Mouse (Mus musculus) neural tube, embryonic 12.5 days (tissue): Measurements from ENCODE around the gene Ada. TPM values are rescaled to one million over a fixed set of nuclear protein-coding genes. Genes with fewer than 3 reads are reported as not detected.

Source experiments
- ATAC-seq: fragments of 200-750 bp; cut with Nextera tagmentation; 2 replicates; pipeline ENCODE4 v1.8.0; 2017; ENCODE audit warnings: low read depth, mild to moderate bottlenecking, moderate TSS enrichment, moderate library complexity; ENCODE audit not compliant: low FRiP score
- H3K27ac ChIP-seq: fragments of 300-500 bp; sonication (generic); 2 replicates; pipeline ENCODE4 v1.5.1; 2016
- H3K27me3 ChIP-seq: fragments of 300-500 bp; sonication (generic); replicated peaks from 2 replicates; pipeline ENCODE4 v1.6.1; 2016; ENCODE audit warnings: mild to moderate bottlenecking
- H3K36me3 ChIP-seq: fragments of 300-500 bp; sonication (generic); 2 replicates; pipeline ENCODE4 v1.6.1; 2016; ENCODE audit warnings: mild to moderate bottlenecking
- H3K4me1 ChIP-seq: fragments of 300-500 bp; sonication (generic); 2 replicates; pipeline ENCODE4 v1.6.1; 2016
- H3K4me2 ChIP-seq: fragments of 300-500 bp; sonication (generic); replicated peaks from 2 replicates; pipeline ENCODE4 v1.6.1; 2016; ENCODE audit warnings: mild to moderate bottlenecking
- H3K4me3 ChIP-seq: fragments of 300-500 bp; sonication (generic); 2 replicates; pipeline ENCODE4 v1.5.1; 2016
- H3K9ac ChIP-seq: fragments of 300-500 bp; sonication (generic); 2 replicates; pipeline ENCODE4 v1.6.1; 2016; ENCODE audit warnings: mild to moderate bottlenecking
- H3K9me3 ChIP-seq: fragments of 300-500 bp; sonication (generic); 2 replicates; pipeline ENCODE4 v1.6.1; 2016; ENCODE audit warnings: mild to moderate bottlenecking
- WGBS: fragments of 180-500 bp; shearing (Covaris S2); methylation state at CpG from one replicate; pipeline ENCODE4 v1.1.7; 2016; 5-methylcytosine and 5-hydroxymethylcytosine counted together
- polyA plus RNA-seq: library from polyadenylated mRNA; unstranded; fragments of >200 nt; fragmentation: Nextera tagmentation; extraction: Ambion mirVana; gene quantifications from 2 replicates; pipeline ENCODE4 v1.2.1, GENCODE M21; 2016

Ada gene
- polyA plus RNA-seq, 1 experiment from 2014 or later, result 4.2 TPM

DNA sequence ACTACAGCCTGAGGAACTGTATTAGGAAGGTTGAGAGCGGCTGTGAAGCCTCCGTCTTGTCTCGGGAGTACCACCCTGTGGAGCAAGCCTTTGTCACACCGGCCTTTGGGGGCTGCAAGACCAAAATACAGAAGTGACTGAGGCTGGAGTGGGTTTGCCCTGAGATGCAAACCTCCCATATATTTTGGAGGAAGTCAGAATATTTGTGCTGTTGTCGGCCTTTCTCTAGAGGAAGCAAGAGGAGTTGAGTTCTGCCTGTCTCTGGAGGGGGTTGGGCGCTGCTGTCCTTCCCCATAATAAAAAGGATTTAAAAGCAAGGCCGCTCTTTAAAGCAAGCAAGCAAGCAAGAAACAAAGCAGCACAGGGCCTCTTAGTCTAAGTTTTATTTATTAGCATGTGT, 11.4 kb upstream of the Ada start:
- 87% methylated on average over 7 of the region's 7 CpGs for WGBS
- no peaks in the 10 kb centered on the region for H3K36me3 ChIP-seq
- H3K9ac ChIP-seq, result no peak overlapping the region
- no peak overlapping the region for H3K4me2 ChIP-seq
- H3K27me3 ChIP-seq, result no peaks in the 10 kb centered on the region
- no peaks in the 10 kb centered on the region for H3K9me3 ChIP-seq
- no peak overlapping the region for H3K27ac ChIP-seq
- no peaks in the 10 kb centered on the region for H3K4me1 ChIP-seq
- H3K4me3 ChIP-seq, result no peak overlapping the region
- no peak for ATAC-seq

- Histone ChIP-seq H3K4me2 (no peak overlapping the region), H3K9me3 (no peaks in the 10 kb centered on the region), H3K4me3 (no peak overlapping the region), H3K27ac (no peak overlapping the region), H3K36me3 (no peaks in the 10 kb centered on the region), H3K9ac (no peak overlapping the region), H3K4me1 (no peaks in the 10 kb centered on the region), H3K27me3 (no peaks in the 10 kb centered on the region)
- ATAC-seq, result no peak
- WGBS, result 80% methylated on average over 6 of the region's 6 CpGs
Observed at GRCm38 (mm10) chr2:163760589-163760988, 10.6 kb upstream of the Ada start.

DNA sequence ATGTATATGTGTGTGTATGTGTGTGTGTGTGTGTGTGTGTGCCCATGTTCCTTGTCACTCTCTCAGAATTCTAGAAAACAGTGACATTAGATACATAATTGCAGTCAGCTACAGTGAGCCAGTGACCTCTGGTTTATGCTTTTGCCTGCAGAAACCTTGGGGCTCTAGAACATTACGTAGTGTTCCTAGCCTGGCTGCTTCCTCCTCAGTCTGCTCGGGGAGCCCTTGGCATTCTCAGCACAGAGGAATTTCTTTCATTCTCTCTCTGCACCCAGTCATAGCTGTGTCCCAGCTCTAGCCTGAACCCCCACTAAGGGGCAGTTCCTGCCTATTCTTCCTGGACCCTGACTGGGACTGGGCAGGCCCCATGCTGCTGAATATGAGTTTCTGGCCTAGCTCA, 8.1 kb upstream of the Ada start:
- H3K27ac ChIP-seq, result no peak overlapping the region
- H3K4me2 ChIP-seq, result no peak overlapping the region
- H3K4me3 ChIP-seq, result no peak overlapping the region
- H3K4me1 ChIP-seq, result no peaks in the 10 kb centered on the region
- no peak for ATAC-seq
- H3K27me3 ChIP-seq, result no peaks in the 10 kb centered on the region
- no peak overlapping the region for H3K9ac ChIP-seq
- 72% methylated on average over 2 of the region's 2 CpGs for WGBS
- no peaks in the 10 kb centered on the region for H3K9me3 ChIP-seq
- H3K36me3 ChIP-seq, result no peaks in the 10 kb centered on the region

DNA sequence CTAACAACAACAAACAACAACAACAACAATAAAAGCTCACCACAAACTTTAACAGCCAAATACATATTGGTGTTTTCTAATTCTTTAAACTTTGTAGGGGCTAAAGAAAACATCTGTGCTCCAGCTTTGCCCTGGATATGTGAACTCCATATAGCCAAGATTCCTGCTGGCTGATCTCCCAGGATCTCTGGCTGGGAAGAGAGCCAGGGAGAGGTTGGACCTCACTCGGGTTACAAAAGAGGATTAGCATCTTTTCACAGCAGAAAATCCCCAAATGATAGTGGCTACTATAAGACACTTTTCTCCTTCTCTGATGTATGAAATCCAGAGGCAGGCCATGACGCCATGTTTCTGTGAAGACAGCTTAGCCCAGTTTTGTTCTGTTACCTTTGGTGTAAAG, 6.7 kb upstream of the Ada start:
- no peaks in the 10 kb centered on the region for H3K27me3 ChIP-seq
- H3K4me3 ChIP-seq, result no peak overlapping the region
- H3K9ac ChIP-seq, result no peak overlapping the region
- no peak overlapping the region for H3K27ac ChIP-seq
- ATAC-seq, result no peak
- H3K9me3 ChIP-seq, result no peaks in the 10 kb centered on the region
- H3K4me2 ChIP-seq, result no peak overlapping the region
- no peaks in the 10 kb centered on the region for H3K4me1 ChIP-seq
- 67% methylated on average over 2 of the region's 2 CpGs for WGBS
- no peaks in the 10 kb centered on the region for H3K36me3 ChIP-seq

GRCm38 (mm10) chr2:163754228-163754627, 4.2 kb upstream of the Ada start:
- H3K36me3 ChIP-seq, result no peaks in the 10 kb centered on the region
- H3K9me3 ChIP-seq, result no peaks in the 10 kb centered on the region
- peaks cover 10% of the 10 kb centered on the region; the same call in 1 of the 2 replicates for H3K4me1 ChIP-seq
- no peak for ATAC-seq
- no peak overlapping the region for H3K4me2 ChIP-seq
- no peak overlapping the region for H3K4me3 ChIP-seq
- no peak overlapping the region for H3K27ac ChIP-seq
- WGBS, result 68% methylated on average over 5 of the region's 5 CpGs
- no peaks in the 10 kb centered on the region for H3K27me3 ChIP-seq
- H3K9ac ChIP-seq, result no peak overlapping the region

GRCm38 (mm10) chr2:163744801-163745570, 5.1 kb downstream of the Ada start:
- ATAC-seq, result no peak
- H3K9ac ChIP-seq, result no peak overlapping the region
- 0 out of 2 replicates have a peak, but pooled peaks cover 5% of the 10 kb centered on the region for H3K4me1 ChIP-seq
- 86% methylated on average over 10 of the region's 10 CpGs for WGBS
- H3K27ac ChIP-seq, result no peak overlapping the region
- H3K4me2 ChIP-seq, result no peak overlapping the region
- no peaks in the 10 kb centered on the region for H3K36me3 ChIP-seq
- H3K4me3 ChIP-seq, result no peak overlapping the region
- 0 out of 2 replicates have a peak, but pooled peaks cover 7% of the 10 kb centered on the region for H3K27me3 ChIP-seq
- H3K9me3 ChIP-seq, result no peaks in the 10 kb centered on the region

- no peaks in the 10 kb centered on the region for H3K4me1 ChIP-seq
- 67% methylated on average over 6 of the region's 6 CpGs for WGBS
- ATAC-seq, result no peak
Observed at GRCm38 (mm10) chr2:163743357-163743756, 6.7 kb downstream of the Ada start.

DNA sequence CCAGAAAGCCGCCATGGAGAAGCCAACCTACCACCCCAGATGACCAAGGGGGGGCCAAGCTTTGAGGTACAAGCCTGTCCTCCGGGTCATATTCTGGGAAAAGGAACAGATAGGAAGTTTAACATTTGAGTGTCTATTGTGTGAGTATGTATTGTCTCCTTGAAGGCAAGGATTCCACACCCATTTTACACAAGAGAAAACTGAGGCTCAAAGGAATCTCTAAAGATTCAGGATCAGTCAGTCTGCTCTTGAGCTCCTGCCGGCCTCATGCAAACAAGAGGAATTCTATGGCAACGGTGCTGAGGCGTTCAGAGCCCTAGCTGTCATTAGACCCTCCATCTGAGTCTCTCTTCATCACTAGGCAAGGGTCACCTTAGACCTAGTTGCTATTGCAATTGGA, 7.4 kb downstream of the Ada start:
- no peak overlapping the region for H3K9ac ChIP-seq
- ATAC-seq, result no peak
- H3K4me1 ChIP-seq, result no peaks in the 10 kb centered on the region
- no peak overlapping the region for H3K4me3 ChIP-seq
- H3K27me3 ChIP-seq, result no peaks in the 10 kb centered on the region
- H3K27ac ChIP-seq, result no peak overlapping the region
- no peaks in the 10 kb centered on the region for H3K36me3 ChIP-seq
- WGBS, result 74% methylated on average over 5 of the region's 5 CpGs
- no peaks in the 10 kb centered on the region for H3K9me3 ChIP-seq
- H3K4me2 ChIP-seq, result no peak overlapping the region

More at GRCm38 (mm10) chr2:163743357-163743756, 6.7 kb downstream of the Ada start:
- H3K9ac ChIP-seq, result no peak overlapping the region
- H3K4me2 ChIP-seq, result no peak overlapping the region
- no peaks in the 10 kb centered on the region for H3K36me3 ChIP-seq
- 0 out of 2 replicates have a peak, but pooled peaks cover 1% of the 10 kb centered on the region for H3K27me3 ChIP-seq
- no peaks in the 10 kb centered on the region for H3K9me3 ChIP-seq
- no peak overlapping the region for H3K27ac ChIP-seq
- no peak overlapping the region for H3K4me3 ChIP-seq

GRCm38 (mm10) chr2:163735980-163736379, 14.1 kb downstream of the Ada start:
- Histone ChIP-seq H3K9me3 (no peaks in the 10 kb centered on the region), H3K4me3 (no peak overlapping the region), H3K27me3 (no peaks in the 10 kb centered on the region), H3K36me3 (peaks cover 7% of the 10 kb centered on the region; the same call in 1 of the 2 replicates), H3K9ac (no peak overlapping the region), H3K27ac (no peak overlapping the region), H3K4me2 (no peak overlapping the region), H3K4me1 (peaks cover 3% of the 10 kb centered on the region; the same call in 1 of the 2 replicates)
- no peak for ATAC-seq
- WGBS, result 82% methylated on average over 6 of the region's 6 CpGs

GRCm38 (mm10) chr2:163735163-163735562, 14.9 kb downstream of the Ada start:
- WGBS, result 94% methylated on average over 9 of the region's 9 CpGs
- no peak overlapping the region for H3K27ac ChIP-seq
- H3K4me1 ChIP-seq, result peaks cover 3% of the 10 kb centered on the region; the same call in 1 of the 2 replicates
- peaks cover 10% of the 10 kb centered on the region for H3K36me3 ChIP-seq
- no peaks in the 10 kb centered on the region for H3K9me3 ChIP-seq
- no peaks in the 10 kb centered on the region for H3K27me3 ChIP-seq
- H3K4me2 ChIP-seq, result no peak overlapping the region
- ATAC-seq, result no peak
- no peak overlapping the region for H3K4me3 ChIP-seq
- no peak overlapping the region for H3K9ac ChIP-seq

GRCm38 (mm10) chr2:163732021-163732420, 18.0 kb downstream of the Ada start:
- 87% methylated on average over 11 of the region's 11 CpGs for WGBS

DNA sequence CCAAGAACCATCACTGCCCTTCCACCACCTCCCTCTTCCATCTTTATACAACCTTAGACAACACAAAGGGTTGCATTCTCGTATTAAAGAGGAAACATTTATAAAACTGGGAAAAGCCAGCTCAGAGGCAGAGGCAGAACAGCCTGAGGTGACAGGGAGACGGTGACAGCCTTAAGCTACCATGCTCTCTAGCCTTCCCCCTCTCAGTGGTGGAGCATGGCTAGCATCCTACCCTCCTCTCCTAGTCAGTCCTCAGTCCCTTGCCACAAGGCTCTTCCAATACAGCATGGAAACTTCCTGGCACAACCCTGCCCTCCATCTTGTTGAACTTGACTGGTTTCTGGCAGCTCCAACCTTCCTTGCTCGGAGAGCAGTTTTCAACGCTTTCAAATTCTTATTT, 21.7 kb downstream of the Ada start:
- no peak overlapping the region for H3K4me3 ChIP-seq
- H3K4me1 ChIP-seq, result no peaks in the 10 kb centered on the region
- H3K9ac ChIP-seq, result no peak overlapping the region
- no peak for ATAC-seq
- H3K9me3 ChIP-seq, result no peaks in the 10 kb centered on the region
- WGBS, result 91% methylated on average over 4 of the region's 4 CpGs
- no peaks in the 10 kb centered on the region for H3K27me3 ChIP-seq
- H3K4me2 ChIP-seq, result no peak overlapping the region
- H3K36me3 ChIP-seq, result peaks cover 40% of the 10 kb centered on the region
- no peak overlapping the region for H3K27ac ChIP-seq

More at GRCm38 (mm10) chr2:163732021-163732420, 18.0 kb downstream of the Ada start:
- H3K4me1 ChIP-seq, result peaks cover 3% of the 10 kb centered on the region; the same call in 1 of the 2 replicates
- no peak overlapping the region for H3K4me3 ChIP-seq
- H3K27me3 ChIP-seq, result no peaks in the 10 kb centered on the region
- ATAC-seq, result no peak
- no peak overlapping the region for H3K9ac ChIP-seq
- peaks cover 23% of the 10 kb centered on the region for H3K36me3 ChIP-seq
- no peak overlapping the region for H3K4me2 ChIP-seq
- H3K9me3 ChIP-seq, result no peaks in the 10 kb centered on the region
- no peak overlapping the region for H3K27ac ChIP-seq
